Mouse (Mus musculus): ENCODE results near the gene Vps37c.

DNA sequence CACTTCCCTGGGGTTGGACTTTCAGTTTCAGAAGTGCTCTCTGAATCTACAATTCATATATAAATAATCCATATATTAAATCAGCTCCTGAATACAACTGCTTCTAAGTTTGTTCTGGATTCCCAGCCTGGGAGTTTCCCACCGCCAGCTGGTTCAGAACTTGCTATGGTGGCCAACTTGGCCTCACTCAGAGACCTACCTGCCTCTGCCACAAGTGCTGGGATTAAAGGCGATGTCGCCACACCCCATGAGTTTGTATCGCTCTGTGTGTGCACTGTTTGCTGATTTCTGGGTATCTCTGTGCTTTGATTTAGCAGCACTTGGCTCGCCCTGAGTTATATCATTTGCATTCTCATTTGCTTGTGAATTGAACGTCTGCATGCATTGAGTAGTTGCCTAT lies 63.6 kb downstream of the Vps37c start:
- TF ChIP-seq NRF1 (IDR thresholded peaks at IDR 0.05; ENCODE audit: insufficient read depth, low read depth, low read length, poor library complexity, severe bottlenecking) (no peak), ZNF384 (IDR thresholded peaks at IDR 0.05; ENCODE audit: low read depth, low read length) (no peak), MYB (IDR thresholded peaks at IDR 0.05; ENCODE audit: low read depth, low read length) (no peak), SMC3 (IDR thresholded peaks at IDR 0.05; ENCODE audit: low read depth, low read length) (no peak)

All from MEL (cell line).